In genomic region chr10:18475126-18475525, GRCm38 (mm10) we compare ENCODE assay signal across 12 mouse cellular contexts.
A peak's percentile ranks its signal among the peaks of the same experiment; 100 is the strongest.
DNase-seq lines count a peak whose midpoint lies in the region; ATAC-seq and TF ChIP-seq lines count a peak whose summit lies in the region.
"Had no signal": no experiment of that assay in that cellular context is flagged by ENCODE, and none has a peak within 500 bp of the region (broad histone marks: within the 10 kb centered on the region; RNA-seq: fewer than 3 reads in every experiment).

No protein-coding gene starts in this region.

- TF ChIP-seq CTCF in thymus, adult 2 months (IDR thresholded peaks at IDR 0.05; ENCODE audit: borderline replicate concordance, control insufficient read depth, extremely low read depth, insufficient read depth, low read length, poor library complexity) = no peak

- no peaks in the 10 kb centered on the region for H3K36me3 ChIP-seq in forebrain, embryonic 11.5 days (ENCODE audit: control insufficient read depth, insufficient read depth, low read length)
- H3K36me3 ChIP-seq in forebrain, embryonic 10.5 days (replicated peaks) = peaks cover 36% of the 10 kb centered on the region
- peaks cover 7% of the 10 kb centered on the region; the same call in 1 of the 2 replicates for H3K36me3 ChIP-seq in limb, embryonic 14.5 days (ENCODE audit: control insufficient read depth, insufficient read depth, low read length)
- peaks cover 6% of the 10 kb centered on the region for H3K36me3 ChIP-seq in limb, embryonic 10.5 days
- no peaks in the 10 kb centered on the region; the same call in 1 of the 2 replicates for H3K36me3 ChIP-seq in hindbrain, embryonic 16.5 days (ENCODE audit: control insufficient read depth, insufficient read depth, low read length)
- no peaks in the 10 kb centered on the region for H3K36me3 ChIP-seq in thymus, adult 2 months (ENCODE audit: control insufficient read depth, insufficient read depth, low read length)

- H3K27ac ChIP-seq in forebrain, embryonic 11.5 days (ENCODE audit: low read depth, low read length) = no peak overlapping the region
- no peak overlapping the region for H3K27ac ChIP-seq in forebrain, embryonic 10.5 days
- H3K27ac ChIP-seq in limb, embryonic 14.5 days (replicated peaks; ENCODE audit: low read depth, low read length) = no peak overlapping the region; the same call in 1 of the 2 replicates
- no peak overlapping the region for H3K27ac ChIP-seq in limb, embryonic 10.5 days
- H3K27ac ChIP-seq in hindbrain, embryonic 16.5 days (ENCODE audit: low read depth, low read length) = no peak overlapping the region; the same call in 1 of the 2 replicates
- H3K27ac ChIP-seq in thymus, adult 2 months (ENCODE audit: control insufficient read depth, insufficient read depth, low read length) = no peak overlapping the region

- H3K4me2 ChIP-seq in forebrain, embryonic 11.5 days (ENCODE audit: low read depth, low read length, severe bottlenecking) = no peak overlapping the region
- no peak overlapping the region for H3K4me2 ChIP-seq in limb, embryonic 14.5 days (replicated peaks; ENCODE audit: low read depth, low read length, severe bottlenecking)
- no peak overlapping the region for H3K4me2 ChIP-seq in hindbrain, embryonic 16.5 days (ENCODE audit: low read length)
- H3K4me2 ChIP-seq: lung, embryonic 14.5 days had no signal

- H3K9ac ChIP-seq in forebrain, embryonic 11.5 days (ENCODE audit: low read length) = no peak overlapping the region
- H3K9ac ChIP-seq in limb, embryonic 14.5 days (ENCODE audit: low read depth, low read length, severe bottlenecking) = no peak overlapping the region
- no peak overlapping the region for H3K9ac ChIP-seq in hindbrain, embryonic 16.5 days (ENCODE audit: low read depth, low read length)
- H3K9ac ChIP-seq: lung, embryonic 14.5 days had no signal

- no peaks in the 10 kb centered on the region; the same call in 1 of the 2 replicates for H3K4me1 ChIP-seq in forebrain, embryonic 11.5 days (replicated peaks; ENCODE audit: control insufficient read depth, insufficient read depth, low read length)
- H3K4me1 ChIP-seq in forebrain, embryonic 10.5 days = peaks cover 22% of the 10 kb centered on the region
- peaks cover 17% of the 10 kb centered on the region; the same call in 1 of the 2 replicates for H3K4me1 ChIP-seq in limb, embryonic 14.5 days (ENCODE audit: control insufficient read depth, insufficient read depth, low read length)
- H3K4me1 ChIP-seq in limb, embryonic 10.5 days = peaks cover 8% of the 10 kb centered on the region; the same call in 1 of the 2 replicates
- peaks cover 10% of the 10 kb centered on the region for H3K4me1 ChIP-seq in hindbrain, embryonic 16.5 days (ENCODE audit: control insufficient read depth, insufficient read depth, low read depth, low read length)
- peaks cover 7% of the 10 kb centered on the region for H3K4me1 ChIP-seq in thymus, adult 2 months (replicated peaks; ENCODE audit: control insufficient read depth, insufficient read depth, low read length)

- no peak for ATAC-seq in forebrain, embryonic 11.5 days (replicated peaks; ENCODE audit: low FRiP score)
- no peak; the same call in 1 of the 2 replicates for ATAC-seq in limb, embryonic 14.5 days (ENCODE audit: low FRiP score, low read depth)
- peak; percentile 71 for ATAC-seq in hindbrain, embryonic 16.5 days
- no peak for ATAC-seq in megakaryocyte-erythroid progenitor cell, adult 5-6 weeks (replicated peaks; ENCODE audit: low FRiP score, low TSS enrichment, poor library complexity, severe bottlenecking)

- H3K4me3 ChIP-seq in forebrain, embryonic 11.5 days (ENCODE audit: low read depth, low read length) = no peak overlapping the region
- no peak overlapping the region for H3K4me3 ChIP-seq in forebrain, embryonic 10.5 days
- H3K4me3 ChIP-seq in limb, embryonic 14.5 days (replicated peaks; ENCODE audit: low read length) = no peak overlapping the region
- H3K4me3 ChIP-seq in limb, embryonic 10.5 days = no peak overlapping the region
- no peak overlapping the region for H3K4me3 ChIP-seq in hindbrain, embryonic 16.5 days (ENCODE audit: low read length)
- H3K4me3 ChIP-seq in thymus, adult 2 months (ENCODE audit: control insufficient read depth, insufficient read depth, low read length) = no peak overlapping the region

- H3K27me3 ChIP-seq in forebrain, embryonic 11.5 days (ENCODE audit: control insufficient read depth, insufficient read depth, low read length) = no peaks in the 10 kb centered on the region
- no peaks in the 10 kb centered on the region for H3K27me3 ChIP-seq in forebrain, embryonic 10.5 days (ENCODE audit: poor library complexity, severe bottlenecking)
- H3K27me3 ChIP-seq in limb, embryonic 14.5 days (ENCODE audit: control insufficient read depth, insufficient read depth, low read length) = no peaks in the 10 kb centered on the region
- no peaks in the 10 kb centered on the region for H3K27me3 ChIP-seq in limb, embryonic 10.5 days (ENCODE audit: low read depth, poor library complexity, severe bottlenecking)
- H3K27me3 ChIP-seq in hindbrain, embryonic 16.5 days (replicated peaks; ENCODE audit: control insufficient read depth, insufficient read depth, low read length) = no peaks in the 10 kb centered on the region
- H3K27me3 ChIP-seq in thymus, adult 2 months (ENCODE audit: control insufficient read depth, insufficient read depth, low read length) = no peaks in the 10 kb centered on the region

- no peaks in the 10 kb centered on the region for H3K9me3 ChIP-seq in forebrain, embryonic 11.5 days (ENCODE audit: control insufficient read depth, low read length)
- no peaks in the 10 kb centered on the region for H3K9me3 ChIP-seq in forebrain, embryonic 10.5 days
- H3K9me3 ChIP-seq in limb, embryonic 14.5 days (ENCODE audit: control insufficient read depth, low read length) = no peaks in the 10 kb centered on the region
- H3K9me3 ChIP-seq in limb, embryonic 10.5 days (replicated peaks) = no peaks in the 10 kb centered on the region
- H3K9me3 ChIP-seq in hindbrain, embryonic 16.5 days (ENCODE audit: control insufficient read depth, low read length) = no peaks in the 10 kb centered on the region

- WGBS in forebrain, embryonic 11.5 days = 81% methylated on average over 6 of the region's 6 CpGs
- WGBS in forebrain, embryonic 10.5 days = 90% methylated on average over 6 of the region's 6 CpGs
- WGBS in limb, embryonic 14.5 days = 69% methylated on average over 6 of the region's 6 CpGs
- WGBS in limb, embryonic 10.5 days = 85% methylated on average over 6 of the region's 6 CpGs
- WGBS in hindbrain, embryonic 16.5 days = 24% methylated on average over 6 of the region's 6 CpGs
- WGBS in thymus, adult 2 months = 93% methylated on average over 6 of the region's 6 CpGs

- TF ChIP-seq POLR2A in limb, embryonic 14.5 days (IDR thresholded peaks at IDR 0.05; ENCODE audit: borderline replicate concordance, extremely low read depth, insufficient read depth, insufficient read length) = no peak
- no peak for TF ChIP-seq POLR2A in thymus, adult 2 months (IDR thresholded peaks at IDR 0.05; ENCODE audit: control insufficient read depth, extremely low read depth, insufficient read depth, low read length, poor library complexity)

- DNase-seq in forebrain, embryonic 11.5 days (ENCODE audit: low spot score) = peak; percentile 10
- no peak for DNase-seq in forebrain, embryonic 10.5 days (ENCODE audit: extremely low spot score, low spot score)
- DNase-seq in limb, embryonic 14.5 days (ENCODE audit: low spot score) = peak; percentile 35
- no peak for DNase-seq in limb, embryonic 10.5 days (ENCODE audit: low spot score)
- DNase-seq in adrenal gland, postnatal 25 days = peak; percentile 41
- no peak for DNase-seq in thymus, adult 2 months
- DNase-seq: B cell, adult 2 months; cerebellum, adult 9-10 months; kidney, postnatal 4 days; lung, embryonic 14.5 days had no signal

Comparison
In these comparisons a context has a peak if more than half of its experiments do, and no peak if none do; other contexts are left out.
1. DNase-seq: peak in forebrain, embryonic 11.5 days (single experiment), limb, embryonic 14.5 days (single experiment) and adrenal gland, postnatal 25 days (single experiment); none in forebrain, embryonic 10.5 days (single experiment), limb, embryonic 10.5 days (single experiment) and thymus, adult 2 months (single experiment).